Mouse (Mus musculus) forebrain, embryonic 14.5 days (tissue): ENCODE data around the gene Rerg. TPM values are rescaled to one million over a fixed set of nuclear protein-coding genes. Genes with fewer than 3 reads are reported as not detected.
A peak's percentile ranks its signal among the peaks of the same experiment; 100 is the strongest.

Experiments
- ATAC-seq: fragments of 200-750 bp; cut with Nextera tagmentation; 2 replicates; pipeline ENCODE4 v1.8.0; 2017; ENCODE audit warnings: mild to moderate bottlenecking, moderate library complexity
- DNase-seq: peaks from one replicate; pipeline ENCODE4 v3.0.0-alpha.2; 2015; ENCODE audit warnings: low spot score
- H3K27ac ChIP-seq: fragments of 300-500 bp; sonication (generic); 2 replicates; pipeline ENCODE4 v1.5.1; 2014; ENCODE audit warnings: low read depth, mild to moderate bottlenecking, control low read depth, low read length, moderate library complexity
- H3K27me3 ChIP-seq: fragments of 300-500 bp; sonication (generic); replicated peaks from 2 replicates; pipeline ENCODE4 v1.6.1; 2014; ENCODE audit warnings: low read length, control low read depth, mixed read lengths; ENCODE audit not compliant: control insufficient read depth, insufficient read depth
- H3K36me3 ChIP-seq: fragments of 300-500 bp; sonication (generic); 2 replicates; pipeline ENCODE4 v1.6.1; 2014; ENCODE audit warnings: low read length, control low read depth; ENCODE audit not compliant: control insufficient read depth, insufficient read depth
- H3K4me1 ChIP-seq: fragments of 300-500 bp; sonication (generic); 2 replicates; pipeline ENCODE4 v1.6.1; 2014; ENCODE audit warnings: antibody characterized with exemption, low read length, control low read depth; ENCODE audit not compliant: control insufficient read depth, insufficient read depth
- H3K4me2 ChIP-seq: fragments of 300-500 bp; sonication (generic); 2 replicates; pipeline ENCODE4 v1.6.1; 2014; ENCODE audit warnings: mild to moderate bottlenecking, control low read depth, low read length
- H3K4me3 ChIP-seq: fragments of 300-500 bp; sonication (generic); 2 replicates; pipeline ENCODE4 v1.5.1; 2014; ENCODE audit warnings: low read depth, low read length, control low read depth
- H3K9ac ChIP-seq: fragments of 300-500 bp; sonication (generic); 2 replicates; pipeline ENCODE4 v1.6.1; 2014; ENCODE audit warnings: mild to moderate bottlenecking, low read length, control low read depth, moderate library complexity
- H3K9me3 ChIP-seq: fragments of 300-500 bp; sonication (generic); replicated peaks from 2 replicates; pipeline ENCODE4 v1.6.1; 2016; ENCODE audit warnings: low read length, control low read depth, mixed read lengths; ENCODE audit not compliant: control insufficient read depth
- WGBS: fragments of 180-500 bp; shearing (Covaris S2); extraction: QIAGEN DNeasy Blood & Tissue Kit; methylation state at CpG from one replicate; pipeline ENCODE4 v1.1.7; 2014; 5-methylcytosine and 5-hydroxymethylcytosine counted together
- polyA plus RNA-seq: library from polyadenylated mRNA; unstranded; fragments of >200 nt; fragmentation: Nextera tagmentation; extraction: Ambion mirVana; gene quantifications from 2 replicates; pipeline ENCODE4 v1.2.1, GENCODE M21; 2014

Rerg gene
- polyA plus RNA-seq, 1 experiment from 2014 or later, result 4.8 TPM

- no peak overlapping the region for H3K4me2 ChIP-seq
- no peaks in the 10 kb centered on the region for H3K9me3 ChIP-seq
- WGBS, result 47% methylated on average over 7 of the region's 7 CpGs
- H3K9ac ChIP-seq, result no peak overlapping the region
- DNase-seq, result no peak
- peaks cover 12% of the 10 kb centered on the region; the same call in 1 of the 2 replicates for H3K27me3 ChIP-seq
- H3K4me1 ChIP-seq, result peaks cover 4% of the 10 kb centered on the region; the same call in 1 of the 2 replicates
- ATAC-seq, result no peak
- H3K4me3 ChIP-seq, result no peak overlapping the region
- no peaks in the 10 kb centered on the region for H3K36me3 ChIP-seq
- no peak overlapping the region for H3K27ac ChIP-seq
Observed at GRCm38 (mm10) chr6:137170646-137171045, 349 bp upstream of the Rerg start.

GRCm38 (mm10) chr6:137169171-137169968, 927 bp downstream of the Rerg start:
- peaks cover 12% of the 10 kb centered on the region; the same call in 1 of the 2 replicates for H3K27me3 ChIP-seq
- peak; percentile 93 for DNase-seq
- no peaks in the 10 kb centered on the region for H3K36me3 ChIP-seq
- peak overlapping the region; percentile 51 for H3K9ac ChIP-seq
- H3K4me2 ChIP-seq, result peak overlapping the region; percentile 84
- WGBS, result under 1% methylated on average over 53 of the region's 53 CpGs
- H3K9me3 ChIP-seq, result no peaks in the 10 kb centered on the region
- ATAC-seq, result peak; percentile 95
- H3K27ac ChIP-seq, result no peak overlapping the region
- peaks cover 4% of the 10 kb centered on the region; the same call in 1 of the 2 replicates for H3K4me1 ChIP-seq
- H3K4me3 ChIP-seq, result peak overlapping the region; percentile 42

GRCm38 (mm10) chr6:137166843-137167242, 3.5 kb downstream of the Rerg start:
- Histone ChIP-seq H3K27me3 (peaks cover 12% of the 10 kb centered on the region; the same call in 1 of the 2 replicates), H3K9me3 (no peaks in the 10 kb centered on the region), H3K4me2 (no peak overlapping the region), H3K4me3 (no peak overlapping the region), H3K4me1 (peaks cover 4% of the 10 kb centered on the region; the same call in 1 of the 2 replicates), H3K36me3 (no peaks in the 10 kb centered on the region), H3K9ac (no peak overlapping the region), H3K27ac (no peak overlapping the region)
- WGBS, result 27% methylated on average over 4 of the region's 4 CpGs
- ATAC-seq (peak; percentile 45; the same call in 1 of the 2 replicates), DNase-seq (peak; percentile 56)

GRCm38 (mm10) chr6:137163571-137163970, 6.7 kb downstream of the Rerg start:
- 0 out of 2 replicates have a peak, but pooled peaks cover 3% of the 10 kb centered on the region for H3K27me3 ChIP-seq
- H3K9me3 ChIP-seq, result no peaks in the 10 kb centered on the region
- H3K27ac ChIP-seq, result no peak overlapping the region
- peaks cover 3% of the 10 kb centered on the region; the same call in 1 of the 2 replicates for H3K4me1 ChIP-seq
- H3K4me3 ChIP-seq, result no peak overlapping the region
- WGBS, result 69% methylated on average over 10 of the region's 10 CpGs
- no peak overlapping the region for H3K4me2 ChIP-seq
- ATAC-seq (no peak), DNase-seq (no peak)
- H3K36me3 ChIP-seq, result no peaks in the 10 kb centered on the region
- H3K9ac ChIP-seq, result no peak overlapping the region

- WGBS, result 72% methylated on average over 4 of the region's 4 CpGs
- H3K36me3 ChIP-seq, result no peaks in the 10 kb centered on the region
- H3K4me3 ChIP-seq, result no peak overlapping the region
- H3K27me3 ChIP-seq, result no peaks in the 10 kb centered on the region
- no peak for ATAC-seq
- DNase-seq, result no peak
- H3K27ac ChIP-seq, result no peak overlapping the region
- H3K4me2 ChIP-seq, result no peak overlapping the region
- no peak overlapping the region for H3K9ac ChIP-seq
- peaks cover 3% of the 10 kb centered on the region; the same call in 1 of the 2 replicates for H3K4me1 ChIP-seq
- H3K9me3 ChIP-seq, result no peaks in the 10 kb centered on the region
Observed at GRCm38 (mm10) chr6:137163061-137163460, 7.2 kb downstream of the Rerg start.

- ATAC-seq (no peak), DNase-seq (no peak)
- no peak overlapping the region for H3K27ac ChIP-seq
- no peaks in the 10 kb centered on the region for H3K27me3 ChIP-seq
- WGBS, result 97% methylated on average over 7 of the region's 7 CpGs
- no peak overlapping the region for H3K4me2 ChIP-seq
- H3K4me1 ChIP-seq, result peaks cover 3% of the 10 kb centered on the region; the same call in 1 of the 2 replicates
- H3K4me3 ChIP-seq, result no peak overlapping the region
- H3K36me3 ChIP-seq, result no peaks in the 10 kb centered on the region
- no peak overlapping the region for H3K9ac ChIP-seq
- no peaks in the 10 kb centered on the region for H3K9me3 ChIP-seq
Observed at GRCm38 (mm10) chr6:137162481-137162880, 7.8 kb downstream of the Rerg start.

- H3K4me2 ChIP-seq, result no peak overlapping the region
- DNase-seq (no peak), ATAC-seq (no peak)
- no peak overlapping the region for H3K9ac ChIP-seq
- no peaks in the 10 kb centered on the region for H3K36me3 ChIP-seq
- H3K4me1 ChIP-seq, result peaks cover 3% of the 10 kb centered on the region; the same call in 1 of the 2 replicates
- 90% methylated on average over 11 of the region's 11 CpGs for WGBS
- no peaks in the 10 kb centered on the region for H3K27me3 ChIP-seq
- H3K4me3 ChIP-seq, result no peak overlapping the region
- no peak overlapping the region for H3K27ac ChIP-seq
- no peaks in the 10 kb centered on the region for H3K9me3 ChIP-seq
Observed at GRCm38 (mm10) chr6:137161491-137162088, 8.7 kb downstream of the Rerg start.

- Histone ChIP-seq H3K4me2 (no peak overlapping the region), H3K27me3 (no peaks in the 10 kb centered on the region), H3K36me3 (no peaks in the 10 kb centered on the region), H3K4me1 (peaks cover 3% of the 10 kb centered on the region; the same call in 1 of the 2 replicates), H3K27ac (no peak overlapping the region), H3K9ac (no peak overlapping the region), H3K4me3 (no peak overlapping the region), H3K9me3 (no peaks in the 10 kb centered on the region)
- DNase-seq, result peak; percentile 42
- 81% methylated on average over 8 of the region's 8 CpGs for WGBS
- peak; percentile 37; the same call in 1 of the 2 replicates for ATAC-seq
Observed at GRCm38 (mm10) chr6:137159372-137159926, 10.8 kb downstream of the Rerg start.
